ENCODE assay signal across 12 mouse cellular contexts in the genomic region with DNA sequence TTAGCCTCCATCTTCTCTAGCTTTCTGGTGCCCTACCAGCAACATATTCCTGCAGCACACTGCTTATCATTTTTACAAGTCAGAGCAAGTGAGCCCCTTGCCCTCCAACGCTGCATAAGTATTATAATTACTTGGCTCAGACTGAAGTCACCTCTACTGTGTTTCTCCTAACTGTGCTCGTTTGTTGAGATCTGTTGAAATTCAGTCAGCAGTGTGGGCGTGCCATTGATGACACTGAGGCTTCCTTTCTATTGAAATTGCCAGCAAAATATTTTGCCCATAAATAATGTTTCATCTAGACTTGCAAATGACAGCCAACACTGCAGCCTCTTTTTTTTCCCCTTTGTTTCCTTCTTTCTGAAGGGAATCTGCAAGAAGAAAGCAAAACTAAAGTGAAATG.
"Had no signal": no experiment of that assay in that cellular context is flagged by ENCODE, and none has a peak within 500 bp of the region (broad histone marks: within the 10 kb centered on the region; RNA-seq: fewer than 3 reads in every experiment).

No protein-coding gene starts in this region.

- H3K4me3 ChIP-seq: layer of hippocampus, adult 2 months; limb, embryonic 12.5 days; liver, embryonic 15.5 days; midbrain, embryonic 13.5 days; neural tube, embryonic 12.5 days had no signal

- ATAC-seq: midbrain, embryonic 13.5 days had no signal

- H3K4me1 ChIP-seq: limb, embryonic 12.5 days; liver, embryonic 15.5 days; neural tube, embryonic 12.5 days had no signal

- DNase-seq: kidney, adult 18-20 months; kidney, postnatal 10 days; kidney, postnatal 4 days; lung, embryonic 14.5 days; lung, postnatal 14 days; retina, postnatal 1 day; thymus, postnatal 14 days had no signal
